Mouse (Mus musculus) heart, postnatal 10 days (tissue): Measurements from ENCODE around the gene Tpcn1. TPM values are rescaled to one million over a fixed set of nuclear protein-coding genes. Genes with fewer than 3 reads are reported as not detected.

Source experiments
- DNase-seq, 2 experiments: peaks; one replicate each; pipeline ENCODE4 v3.0.0; 2021
- intact Hi-C: fragments of 180-260 bp; cut with DNase I; formaldehyde crosslinking; loops from one replicate; pipeline ENCODE4 v1.15.1; 2025
- total RNA-seq, 2 experiments: library from RNA; stranded (reverse); gene quantifications; 2 replicates each; pipeline ENCODE4 v1.2.3; 2021

Tpcn1 gene
- total RNA-seq, 2 experiments from 2014 or later, result 33.0 to 38.7 TPM

DNA sequence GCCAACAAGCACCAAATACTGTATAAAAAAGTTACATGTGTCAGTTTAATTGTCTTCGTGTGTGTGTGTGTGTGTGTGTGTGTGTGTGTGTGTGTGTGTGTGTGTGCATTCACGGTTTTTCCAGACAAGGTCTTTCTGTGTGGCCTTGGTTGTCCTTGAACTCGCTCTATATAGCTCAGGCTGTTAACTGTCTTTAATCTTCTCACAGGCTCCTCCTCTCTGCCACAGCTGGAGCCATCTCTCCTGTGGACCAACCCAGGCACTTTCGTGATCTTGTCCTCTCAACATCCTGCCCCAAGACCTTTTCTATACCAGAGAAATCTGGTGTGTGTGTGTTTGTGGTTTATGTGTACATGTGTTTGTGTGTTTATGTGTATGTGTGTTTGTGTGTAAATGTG lies 24.6 kb downstream of the Tpcn1 start:
- no peak for DNase-seq
- intact Hi-C loops, result no loop called here

DNA sequence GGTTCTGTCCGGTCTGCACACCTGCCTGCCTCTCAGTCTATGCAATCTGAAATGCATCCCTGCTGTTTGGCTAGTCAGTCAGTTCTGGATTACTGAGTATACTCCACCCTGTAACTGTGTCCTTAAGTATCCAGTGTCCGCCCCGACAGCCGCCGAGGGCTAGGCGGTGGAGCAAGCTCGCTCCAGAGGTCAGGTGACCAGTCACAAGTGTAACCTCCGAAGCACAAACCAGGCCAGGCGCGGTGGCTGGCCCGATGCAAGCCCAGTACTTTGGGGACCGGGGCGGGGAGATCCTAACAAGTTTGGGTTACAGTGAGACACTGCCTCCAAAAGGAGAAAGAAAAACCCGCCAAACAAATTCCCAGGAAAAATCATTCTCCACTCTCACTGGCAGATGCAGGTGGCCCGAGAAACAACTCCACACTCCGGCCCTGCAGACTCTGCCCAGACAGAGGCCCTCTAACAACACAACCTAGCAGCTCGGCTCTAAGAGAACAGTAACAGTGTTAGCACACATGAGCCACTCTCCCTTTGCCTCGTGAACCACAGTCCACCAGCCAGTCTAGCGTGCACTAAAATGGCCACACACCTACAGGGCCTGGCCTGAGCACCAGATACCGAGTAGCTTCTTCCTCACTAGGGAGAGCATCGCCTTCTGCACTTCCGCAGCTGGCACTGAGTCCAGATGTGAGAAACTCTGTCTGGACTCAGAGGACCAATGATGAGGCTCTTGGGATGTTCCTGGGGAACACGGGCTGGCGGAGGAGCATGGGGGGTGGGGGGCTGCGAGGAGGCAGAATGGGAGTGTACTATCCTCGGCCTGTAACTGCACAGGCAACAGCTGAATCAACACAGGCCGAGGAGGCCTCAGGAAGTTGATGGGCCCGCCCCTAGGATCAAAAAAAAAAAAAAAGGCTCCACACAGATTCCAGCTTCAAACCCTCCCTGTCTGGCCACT lies 25.2 kb downstream of the Tpcn1 start:
- intact Hi-C loops, result no loop called here
- peak; percentile 76 to 80 for DNase-seq

DNA sequence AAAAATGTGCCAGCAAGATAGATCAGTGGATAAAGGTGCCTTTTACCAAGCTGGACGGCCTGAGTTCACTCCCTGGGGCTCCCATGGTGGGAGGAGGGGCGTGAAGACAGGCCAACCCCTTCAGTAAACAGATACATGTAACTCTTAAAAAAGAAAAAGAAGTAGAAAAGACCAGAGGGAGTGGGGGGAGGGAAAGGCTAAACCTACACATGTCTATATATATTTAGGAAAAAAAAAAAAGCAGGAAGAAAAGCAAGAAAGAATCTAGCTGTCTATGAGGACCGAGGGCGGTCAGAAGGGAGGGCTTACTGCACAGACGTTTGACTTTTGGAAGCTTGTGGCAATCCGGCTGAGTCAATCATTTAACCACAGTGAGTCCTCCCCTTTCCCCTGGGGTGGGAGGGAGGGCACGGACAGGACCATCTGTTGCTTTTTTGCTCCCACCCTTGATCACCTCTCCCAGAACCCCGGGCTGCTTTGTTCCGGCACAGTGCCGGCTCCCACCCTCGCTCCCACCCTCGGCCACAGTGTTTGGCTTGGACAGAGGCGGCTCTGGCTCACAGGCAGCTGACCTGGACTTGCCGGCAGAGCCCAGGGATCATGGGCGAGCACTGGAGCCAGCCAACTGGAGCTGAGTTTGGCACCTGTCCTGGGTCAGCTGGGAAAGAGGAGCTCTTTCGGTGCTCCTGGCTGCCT lies 27.7 kb downstream of the Tpcn1 start:
- intact Hi-C loops, result no loop called here
- DNase-seq, result peak; percentile 78 to 85

DNA sequence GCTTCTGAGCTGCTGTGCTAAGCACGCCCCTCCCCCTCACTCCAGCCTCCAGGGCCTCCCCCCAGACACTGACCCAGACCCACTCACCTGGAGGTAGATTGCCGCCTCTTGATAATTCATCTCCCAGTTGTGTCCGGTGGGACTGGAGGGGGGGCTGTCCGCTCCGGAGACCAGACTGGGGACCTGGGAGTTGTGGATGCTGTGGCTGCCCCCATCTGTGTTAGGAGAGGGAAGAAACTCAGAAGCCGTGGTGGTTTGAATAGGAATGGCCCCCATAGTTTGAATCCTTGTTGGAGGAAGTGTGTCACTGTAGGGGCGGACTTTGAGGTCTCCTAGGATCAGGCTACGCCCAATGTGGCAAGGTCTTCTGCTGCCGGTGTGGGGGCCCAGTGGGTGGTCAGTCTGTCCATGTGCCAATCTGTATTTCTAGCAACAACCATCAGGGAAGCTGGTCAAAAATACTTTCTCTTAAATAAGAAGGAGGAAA lies 28.3 kb downstream of the Tpcn1 start:
- intact Hi-C loops, result no loop called here
- DNase-seq, result no peak

DNA sequence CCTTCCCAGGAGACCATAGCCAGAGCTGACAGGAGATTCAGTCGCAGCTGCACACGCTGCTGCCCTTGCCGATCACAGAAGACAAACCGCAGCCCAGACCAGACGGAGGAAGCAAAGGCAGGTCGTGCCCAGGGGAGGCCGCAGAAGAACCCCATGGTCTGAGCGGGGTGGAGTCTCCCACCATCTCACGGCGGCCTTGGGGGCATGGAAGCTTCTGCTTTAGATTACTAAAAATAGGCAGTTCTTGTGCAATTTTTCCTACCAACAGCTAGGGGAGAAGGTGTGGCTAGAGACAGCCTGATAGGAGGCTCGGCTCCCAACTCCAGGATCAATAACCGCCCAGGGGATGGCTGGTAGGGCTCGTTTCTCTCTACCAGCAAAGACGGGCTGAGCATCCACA lies 29.7 kb downstream of the Tpcn1 start:
- intact Hi-C loops, result no loop called here
- no peak for DNase-seq

DNA sequence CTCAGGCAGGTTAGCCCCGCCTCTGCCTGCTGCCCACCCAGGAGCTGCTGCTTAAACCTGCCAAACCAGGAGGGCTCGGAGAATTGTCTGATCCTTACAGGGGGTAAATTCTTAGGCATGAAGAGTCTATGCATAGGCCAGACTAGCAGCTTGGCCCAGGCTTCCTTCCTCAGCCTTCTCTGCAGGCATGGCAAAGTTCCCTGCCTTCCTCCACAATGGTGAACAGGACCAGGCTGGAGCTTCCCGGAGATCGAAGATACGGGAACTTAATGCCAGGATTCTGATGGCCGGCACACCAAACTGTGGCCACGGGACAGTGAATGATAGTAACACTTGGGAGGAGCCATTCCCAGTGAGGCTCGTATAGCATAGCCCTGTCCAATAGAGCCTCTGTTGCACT lies 30.4 kb downstream of the Tpcn1 start:
- no peak for DNase-seq
- intact Hi-C loops, result no loop called here

DNA sequence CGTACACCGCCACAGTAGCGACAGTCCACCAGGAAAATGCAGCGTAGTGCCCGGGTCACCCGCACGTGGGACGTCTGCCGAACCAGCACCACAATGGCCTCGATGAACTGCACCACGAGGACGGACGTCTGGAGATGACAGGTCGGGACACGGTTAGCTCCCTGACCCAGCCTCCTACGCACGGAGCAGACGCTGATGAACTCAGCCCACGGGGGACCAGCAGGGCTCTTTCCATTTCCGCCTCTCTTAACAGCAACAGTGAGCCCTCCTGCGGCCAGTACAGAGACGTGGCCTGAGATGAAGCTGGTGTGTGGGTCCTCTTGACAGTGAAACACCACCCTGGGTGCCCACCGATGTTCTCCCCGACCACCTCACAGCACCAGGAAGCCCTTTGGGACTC lies 32.6 kb downstream of the Tpcn1 start:
- DNase-seq, result no peak
- intact Hi-C loops, result no loop called here

DNA sequence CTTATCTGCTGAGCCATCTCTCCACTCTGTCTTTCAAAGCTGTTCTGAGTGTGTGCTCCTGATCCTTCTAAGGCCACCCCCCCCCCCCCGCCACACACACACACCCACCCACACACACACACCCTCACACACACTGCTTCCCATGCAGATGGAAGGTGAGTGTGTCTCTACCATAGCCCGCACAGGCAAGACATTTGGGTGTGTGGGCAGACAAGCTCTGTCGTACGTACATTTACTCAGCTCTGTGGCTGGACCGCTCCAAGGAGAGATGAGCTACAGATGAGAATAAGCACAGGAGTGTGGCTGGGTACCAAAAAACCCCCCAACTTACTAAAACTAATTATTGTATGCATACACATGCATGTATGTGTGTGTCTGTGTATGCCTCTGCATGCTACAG lies 37.8 kb downstream of the Tpcn1 start:
- intact Hi-C loops, result no loop called here
- no peak for DNase-seq

DNA sequence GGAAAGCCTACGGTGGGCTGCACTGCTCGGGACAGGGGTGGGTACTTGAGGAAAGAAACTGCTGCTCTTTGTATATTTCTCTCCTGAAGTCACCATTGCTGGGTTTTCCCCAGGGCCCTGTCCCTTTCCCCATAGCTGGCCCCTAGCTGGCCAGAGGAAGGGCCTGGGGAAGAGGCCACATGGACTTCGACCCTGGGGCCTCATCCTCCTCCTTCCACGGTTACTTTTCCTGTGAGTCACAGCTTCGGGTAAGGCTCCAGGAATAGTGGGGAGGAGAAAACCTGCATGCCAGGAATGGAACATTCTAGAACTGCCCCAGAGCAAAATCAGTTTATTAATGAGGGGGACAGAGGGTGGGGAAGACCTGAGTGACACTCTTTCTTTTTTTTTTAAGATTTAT lies 38.3 kb downstream of the Tpcn1 start:
- intact Hi-C loops, result no loop called here
- no peak for DNase-seq

DNA sequence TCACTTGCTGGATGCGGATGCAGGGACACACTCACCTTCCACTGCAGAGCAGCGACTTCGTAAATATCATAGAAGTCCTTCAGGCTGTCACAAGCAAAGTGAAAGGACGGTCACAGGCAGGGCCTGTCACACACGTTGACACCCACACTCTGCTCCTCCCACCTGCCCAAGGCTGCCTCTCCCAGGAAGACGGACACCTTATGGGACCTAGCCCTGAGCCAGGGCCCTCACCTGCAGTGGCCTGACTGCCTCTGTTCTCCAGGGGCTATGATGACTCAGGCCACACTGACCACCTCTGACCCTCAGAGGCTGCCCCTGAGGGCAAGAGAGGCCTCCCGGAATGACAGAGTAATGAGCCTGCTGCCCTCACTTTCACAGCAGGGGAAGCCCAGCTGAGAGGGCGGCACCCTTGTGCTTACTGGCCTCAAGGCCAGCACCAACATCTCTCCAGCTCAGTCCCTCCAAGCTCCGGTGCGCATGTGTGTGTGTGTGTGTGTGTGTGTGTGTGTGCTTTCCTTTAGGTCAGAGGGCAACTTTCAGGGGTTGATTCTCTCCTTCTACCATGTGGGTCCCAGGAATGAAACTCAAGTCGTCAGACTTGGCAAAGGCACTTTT lies 40.1 kb downstream of the Tpcn1 start:
- DNase-seq, result no peak
- intact Hi-C loops, result no loop called here

DNA sequence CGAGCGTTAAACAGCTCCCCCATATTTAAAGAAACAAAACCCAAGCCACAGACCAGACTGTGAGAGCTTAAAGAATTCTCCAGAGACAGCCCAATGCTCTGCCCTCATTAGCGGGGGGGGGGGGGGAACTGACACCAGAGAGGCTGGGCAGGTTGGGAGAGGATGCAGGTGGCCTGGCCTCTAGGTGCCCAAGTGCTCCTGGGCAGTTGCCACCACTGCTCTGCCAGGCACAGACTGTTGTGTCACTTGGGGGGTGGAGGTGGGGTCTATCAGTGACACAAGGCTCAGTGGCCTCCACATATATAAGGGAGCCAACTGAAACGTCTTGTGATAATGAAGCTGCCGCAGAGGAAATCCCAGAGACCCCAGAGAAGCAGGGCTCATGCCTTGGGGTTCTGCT lies 51.8 kb downstream of the Tpcn1 start:
- intact Hi-C loops, result no loop called here

DNA sequence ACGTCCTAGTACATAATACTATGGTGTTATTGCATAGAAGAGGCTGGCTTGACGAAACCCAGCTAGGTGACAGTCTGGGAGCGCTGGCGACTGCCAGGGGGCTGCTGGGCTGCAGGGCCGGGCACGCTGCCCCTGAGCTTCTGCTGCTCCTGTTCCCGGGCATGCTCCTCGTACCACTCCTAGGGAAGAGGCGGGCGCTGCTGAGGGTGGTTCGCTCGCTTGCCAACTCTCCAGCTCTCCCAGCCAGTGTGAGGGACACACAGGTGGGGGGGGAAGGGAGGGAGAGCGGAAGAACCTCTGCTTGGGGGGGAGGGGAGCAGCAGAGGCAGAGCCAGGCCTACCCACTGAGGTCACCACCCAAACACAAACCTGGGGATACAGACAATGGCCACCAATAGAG lies 52.4 kb downstream of the Tpcn1 start:
- intact Hi-C loops, result no loop called here
- peak; percentile 64 for DNase-seq

More for the DNA sequence above, 51.8 kb downstream of the Tpcn1 start:
- DNase-seq, result no peak

DNA sequence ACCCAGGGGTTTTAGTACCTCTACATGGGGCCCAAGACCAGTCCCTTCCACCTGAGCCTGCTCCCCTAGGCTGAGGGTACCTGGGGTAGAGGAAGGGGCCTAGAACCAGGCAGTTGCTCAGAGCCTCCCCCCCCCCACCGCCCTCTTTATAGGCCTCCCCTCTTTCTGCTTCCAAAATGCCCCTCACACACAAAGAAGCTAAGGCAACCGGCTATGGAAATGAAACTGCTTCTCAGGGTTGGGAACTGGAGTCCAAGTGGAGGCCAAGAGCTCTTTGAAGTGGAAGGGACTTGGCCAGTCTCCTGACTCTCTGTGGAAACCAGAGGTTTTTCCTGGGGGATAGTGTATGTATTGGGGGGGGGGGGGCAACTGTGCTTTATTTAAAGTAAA lies 53.8 kb downstream of the Tpcn1 start:
- intact Hi-C loops, result no loop called here
- DNase-seq, result no peak

DNA sequence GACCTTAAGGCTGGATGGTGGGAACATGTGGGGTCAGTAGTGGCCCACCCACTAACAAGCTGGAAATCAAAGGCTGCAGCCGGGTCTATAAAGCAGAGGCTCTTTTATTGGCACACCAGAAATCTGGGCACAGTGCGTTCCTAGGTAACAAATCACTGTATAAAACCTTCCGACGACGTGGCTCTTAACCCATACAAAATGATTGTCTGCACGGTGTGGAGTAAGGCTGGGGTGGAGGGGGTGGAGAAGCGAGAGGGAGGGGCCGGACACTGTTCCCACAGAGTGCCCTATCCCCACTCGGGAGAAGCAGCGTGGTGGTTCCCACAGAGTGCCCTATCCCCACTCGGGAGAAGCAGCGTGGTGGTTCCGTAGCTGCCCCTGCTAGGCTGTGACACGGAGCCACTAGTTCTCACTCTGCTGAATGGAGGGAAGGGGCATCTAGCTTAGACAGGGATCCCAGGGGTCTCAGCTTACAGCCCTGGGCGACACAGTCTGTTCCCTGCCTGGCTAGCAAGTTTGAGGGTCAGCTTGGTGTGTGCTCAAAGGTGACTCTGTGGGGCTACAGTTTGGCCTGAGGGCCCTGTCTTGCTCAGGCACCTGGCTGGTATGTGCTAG lies 54.3 kb downstream of the Tpcn1 start:
- no peak for DNase-seq
- intact Hi-C loops, result no loop called here

DNA sequence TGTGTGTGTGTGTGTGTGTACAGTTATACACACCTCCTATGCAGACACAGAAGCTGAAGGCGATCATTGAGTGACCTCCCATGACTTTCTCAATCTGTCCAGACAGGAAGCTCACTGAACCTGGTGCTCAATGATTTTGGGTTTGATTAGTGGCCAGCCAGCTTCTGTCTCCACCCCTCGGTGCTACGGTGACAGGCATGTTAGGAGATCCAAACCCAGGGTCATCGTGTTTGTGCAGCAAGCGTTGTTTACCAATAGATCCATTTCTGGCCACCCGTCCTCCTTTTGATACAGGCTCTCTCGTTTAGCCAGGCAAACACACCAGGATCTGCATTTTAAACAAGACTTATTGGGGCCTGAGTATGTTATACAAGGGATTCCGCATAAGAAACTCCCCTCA lies 56.8 kb downstream of the Tpcn1 start:
- intact Hi-C loops, result no loop called here
- DNase-seq, result no peak

DNA sequence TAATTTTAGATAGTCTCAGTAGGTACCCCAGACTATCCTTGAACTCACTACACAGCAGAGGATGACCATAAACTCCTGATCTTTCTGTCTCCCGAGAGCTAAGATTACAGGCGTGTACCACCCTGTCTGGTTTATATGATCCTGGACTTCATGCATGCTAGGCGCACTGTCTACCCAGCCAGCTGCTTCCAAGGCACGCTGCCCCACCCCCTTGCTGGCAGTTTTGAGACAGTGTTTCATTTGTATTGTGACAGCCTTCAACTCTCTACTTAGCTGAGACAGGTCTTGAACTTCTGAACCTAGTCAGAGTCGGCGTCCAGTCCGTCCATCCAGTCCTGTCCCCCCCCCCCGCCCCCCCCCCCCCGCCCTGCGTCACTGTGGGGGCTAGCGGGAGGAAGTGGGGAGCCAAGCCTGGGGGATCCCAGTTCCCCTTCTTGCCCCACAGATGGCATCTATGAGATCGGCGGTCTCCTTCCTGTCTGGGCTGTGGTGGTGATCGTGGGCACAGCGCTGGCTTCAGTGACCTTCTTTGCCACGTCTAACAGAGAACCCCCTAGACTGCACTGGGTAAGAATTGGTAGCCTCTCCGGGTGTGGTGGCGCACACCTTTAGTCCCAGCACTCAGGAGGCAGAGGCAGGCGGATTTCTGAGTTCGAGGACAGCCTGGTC lies 61.0 kb downstream of the Tpcn1 start:
- DNase-seq, result no peak
- intact Hi-C loops, result no loop called here

DNA sequence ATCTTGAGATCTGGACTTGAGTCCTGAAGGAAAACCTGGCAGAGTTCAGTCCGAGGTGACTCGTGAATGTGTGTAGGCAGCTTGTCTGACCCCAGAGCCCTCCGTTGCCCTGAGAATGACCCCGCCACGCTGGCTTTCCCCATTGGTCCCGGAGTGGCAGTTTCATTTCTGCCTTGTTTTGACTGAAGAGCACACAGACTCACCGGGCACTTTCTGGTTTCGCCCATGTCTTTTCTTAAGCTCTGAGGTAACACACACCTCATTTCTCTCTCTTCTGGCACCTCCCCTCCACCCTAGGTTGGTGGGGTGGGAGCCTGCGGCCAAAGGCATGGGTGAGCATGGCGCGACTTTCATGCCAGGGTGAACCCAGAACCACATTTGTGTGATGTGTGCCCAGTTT lies 62.2 kb downstream of the Tpcn1 start:
- intact Hi-C loops, result no loop called here
- DNase-seq, result no peak

DNA sequence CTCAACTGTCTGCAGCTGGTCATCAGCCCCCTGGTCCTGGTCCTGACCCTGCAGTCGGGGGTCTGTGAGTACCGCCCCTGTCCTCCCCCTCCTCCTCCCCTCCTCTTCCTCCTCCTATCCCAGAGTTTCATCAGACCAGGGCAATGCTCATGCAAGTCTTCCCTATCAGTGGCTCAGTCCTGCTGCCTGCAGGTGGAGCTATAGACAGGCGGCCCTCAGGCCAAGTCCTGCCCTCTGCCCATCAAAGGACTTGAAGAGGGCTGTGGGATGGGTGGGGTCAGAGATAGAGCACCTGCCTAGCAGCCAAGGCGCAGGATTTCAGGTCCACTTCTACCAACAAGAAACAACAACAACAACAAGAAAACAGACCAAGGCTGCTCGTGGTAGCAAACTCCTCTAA lies 62.7 kb downstream of the Tpcn1 start:
- no peak for DNase-seq
- intact Hi-C loops, result no loop called here

DNA sequence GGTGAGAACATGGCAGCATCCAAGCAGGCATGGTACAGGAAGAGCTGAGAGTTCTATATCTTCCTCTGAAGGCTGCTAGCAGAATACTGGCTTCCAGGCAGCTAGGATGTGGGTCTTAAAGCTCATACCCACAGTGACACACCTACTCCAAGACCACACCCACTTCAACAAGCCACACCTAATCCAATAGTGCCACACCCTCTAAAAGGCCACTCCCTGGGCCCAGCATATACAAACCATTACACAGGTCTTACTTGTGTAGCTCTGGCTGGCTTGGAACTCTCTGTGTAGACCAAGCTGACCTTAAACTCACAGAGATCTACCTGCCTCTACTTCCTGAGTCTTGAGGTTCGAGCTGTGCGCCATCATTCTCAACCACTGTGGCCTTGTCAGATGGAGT lies 63.7 kb downstream of the Tpcn1 start:
- no peak for DNase-seq
- intact Hi-C loops, result no loop called here

DNA sequence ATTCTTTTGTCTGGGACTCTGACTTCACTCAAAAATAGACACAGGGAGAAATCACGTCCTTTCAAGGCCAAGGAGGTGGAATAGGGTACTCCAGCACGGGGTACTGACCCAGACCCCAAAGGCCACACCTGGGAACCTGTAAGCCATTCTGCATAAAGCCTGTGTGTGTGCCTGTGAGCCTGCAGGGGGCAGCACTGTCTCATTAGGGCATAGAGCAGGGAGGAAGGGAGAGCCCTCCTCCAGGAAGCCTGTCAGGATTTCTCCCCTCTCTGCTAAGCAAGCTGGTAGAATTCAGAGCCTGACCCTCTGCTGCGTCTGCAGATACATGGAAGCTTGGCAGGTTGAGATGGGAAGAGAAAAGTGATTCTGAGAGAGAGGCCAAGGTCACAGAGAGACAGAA lies 65.8 kb downstream of the Tpcn1 start:
- DNase-seq, result peak in 1 of 2 experiments; percentile 55
- intact Hi-C loops, result loop anchor here (2.0 kb wide), 1 partner anchor 82 kb away; no protein-coding TSS in a partner anchor

DNA sequence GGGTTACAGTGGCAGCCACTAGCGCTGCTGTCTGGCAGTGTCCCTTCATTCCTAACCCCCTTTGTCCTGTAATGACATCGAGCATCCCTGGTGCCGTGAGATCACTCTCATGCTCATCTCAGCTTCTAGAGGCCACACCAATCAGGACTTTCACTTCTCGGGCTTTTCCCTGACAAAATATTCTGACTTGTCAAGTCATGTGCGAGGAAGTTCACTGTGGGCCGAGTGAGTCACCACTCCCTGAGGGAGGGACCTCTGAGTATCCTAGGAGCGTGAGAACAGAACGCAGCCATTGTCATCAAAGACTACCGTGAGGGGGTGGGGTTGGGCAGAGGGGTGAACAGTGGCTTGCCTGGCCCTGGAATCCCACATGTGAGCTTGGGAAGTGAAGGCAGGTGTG lies 70.9 kb downstream of the Tpcn1 start:
- DNase-seq, result peak; percentile 67 to 71

More for the DNA sequence above, 70.9 kb downstream of the Tpcn1 start:
- intact Hi-C loops, result no loop called here
